Mouse (Mus musculus) hindbrain, embryonic 15.5 days (tissue): Measurements from ENCODE around the gene F10. TPM values are rescaled to one million over a fixed set of nuclear protein-coding genes. Genes with fewer than 3 reads are reported as not detected.

ENCODE experiments used
- ATAC-seq: fragments of 200-750 bp; cut with Nextera tagmentation; 2 replicates; pipeline ENCODE4 v1.8.0; 2017; ENCODE audit warnings: low read depth, moderate number of reproducible peaks, moderate TSS enrichment; ENCODE audit not compliant: low FRiP score
- H3K27ac ChIP-seq: fragments of 300-500 bp; sonication (generic); replicated peaks from 2 replicates; pipeline ENCODE4 v1.5.1; 2015; ENCODE audit warnings: mild to moderate bottlenecking, inconsistent platforms
- H3K27me3 ChIP-seq: fragments of 300-500 bp; sonication (generic); 2 replicates; pipeline ENCODE4 v1.6.1; 2015; ENCODE audit warnings: control low read depth, inconsistent platforms
- H3K36me3 ChIP-seq: fragments of 300-500 bp; sonication (generic); 2 replicates; pipeline ENCODE4 v1.6.1; 2015; ENCODE audit warnings: control low read depth, inconsistent platforms
- H3K4me1 ChIP-seq: fragments of 300-500 bp; sonication (generic); replicated peaks from 2 replicates; pipeline ENCODE4 v1.6.1; 2015; ENCODE audit warnings: control low read depth, inconsistent platforms
- H3K4me2 ChIP-seq: fragments of 300-500 bp; sonication (generic); 2 replicates; pipeline ENCODE4 v1.6.1; 2015; ENCODE audit warnings: moderate library complexity, mild to moderate bottlenecking, inconsistent platforms
- H3K4me3 ChIP-seq: fragments of 300-500 bp; sonication (generic); 2 replicates; pipeline ENCODE4 v1.5.1; 2015; ENCODE audit warnings: mild to moderate bottlenecking, inconsistent platforms
- H3K9ac ChIP-seq: fragments of 300-500 bp; sonication (generic); 2 replicates; pipeline ENCODE4 v1.6.1; 2015; ENCODE audit warnings: inconsistent platforms
- H3K9me3 ChIP-seq: fragments of 300-500 bp; sonication (generic); 2 replicates; pipeline ENCODE4 v1.6.1; 2016; ENCODE audit warnings: control low read depth, inconsistent platforms
- WGBS: fragments of 180-500 bp; shearing (Covaris S2); methylation state at CpG from one replicate; pipeline ENCODE4 v1.1.7; 2015; 5-methylcytosine and 5-hydroxymethylcytosine counted together
- polyA plus RNA-seq: library from polyadenylated mRNA; unstranded; fragments of >200 nt; fragmentation: Nextera tagmentation; extraction: Ambion mirVana; gene quantifications from 2 replicates; pipeline ENCODE4 v1.2.1, GENCODE M21; 2015

The F10 gene
- polyA plus RNA-seq, result 0.17 and 0.31 TPM in 2 replicates

GRCm38 (mm10) chr8:13037015-13037414, at the start of gene F10:
Gene F10 (plus strand): TSS chr8:13037308.
- 79% methylated on average over 7 of the region's 7 CpGs for WGBS
- ATAC-seq, result no peak
- no peaks in the 10 kb centered on the region for H3K36me3 ChIP-seq
- H3K27ac ChIP-seq, result no peak within 1 kb of the TSS
- H3K27me3 ChIP-seq, result no peaks in the 10 kb centered on the region
- H3K4me3 ChIP-seq, result no peak within 1 kb of the TSS
- no peaks in the 10 kb centered on the region for H3K4me1 ChIP-seq
- no peak within 1 kb of the TSS for H3K4me2 ChIP-seq
- no peaks in the 10 kb centered on the region for H3K9me3 ChIP-seq
- H3K9ac ChIP-seq, result no peak within 1 kb of the TSS

- no peaks in the 10 kb centered on the region for H3K9me3 ChIP-seq
- H3K27me3 ChIP-seq, result no peaks in the 10 kb centered on the region
- no peak overlapping the region for H3K4me3 ChIP-seq
- H3K36me3 ChIP-seq, result peaks cover 25% of the 10 kb centered on the region
- H3K4me2 ChIP-seq, result no peak overlapping the region
- no peak overlapping the region for H3K27ac ChIP-seq
- no peaks in the 10 kb centered on the region for H3K4me1 ChIP-seq
- 86% methylated on average over 8 of the region's 8 CpGs for WGBS
- no peak overlapping the region for H3K9ac ChIP-seq
- no peak for ATAC-seq
Observed at GRCm38 (mm10) chr8:12987571-12987970, 49.5 kb upstream of the F10 start.

- Histone ChIP-seq H3K4me2 (no peak overlapping the region), H3K36me3 (peaks cover 27% of the 10 kb centered on the region), H3K9me3 (no peaks in the 10 kb centered on the region), H3K4me3 (no peak overlapping the region), H3K27ac (no peak overlapping the region), H3K9ac (no peak overlapping the region), H3K27me3 (no peaks in the 10 kb centered on the region), H3K4me1 (no peaks in the 10 kb centered on the region)
- WGBS, result 79% methylated on average over 13 of the region's 13 CpGs
- ATAC-seq, result no peak
Observed at GRCm38 (mm10) chr8:12988722-12989430, 48.2 kb upstream of the F10 start.

- H3K27ac ChIP-seq, result no peak overlapping the region
- H3K9ac ChIP-seq, result no peak overlapping the region
- peaks cover 20% of the 10 kb centered on the region for H3K36me3 ChIP-seq
- ATAC-seq, result no peak
- no peaks in the 10 kb centered on the region for H3K9me3 ChIP-seq
- WGBS, result 81% methylated on average over 10 of the region's 10 CpGs
- H3K4me1 ChIP-seq, result no peaks in the 10 kb centered on the region
- no peaks in the 10 kb centered on the region for H3K27me3 ChIP-seq
- H3K4me3 ChIP-seq, result no peak overlapping the region
- no peak overlapping the region for H3K4me2 ChIP-seq
Observed at GRCm38 (mm10) chr8:12991411-12991810, 45.7 kb upstream of the F10 start.

- 85% methylated on average over 5 of the region's 5 CpGs for WGBS
- Histone ChIP-seq H3K9me3 (no peaks in the 10 kb centered on the region), H3K4me1 (no peaks in the 10 kb centered on the region), H3K4me2 (no peak overlapping the region), H3K9ac (no peak overlapping the region), H3K4me3 (no peak overlapping the region), H3K27ac (no peak overlapping the region), H3K36me3 (peaks cover 41% of the 10 kb centered on the region), H3K27me3 (no peaks in the 10 kb centered on the region)
- ATAC-seq, result no peak
Observed at GRCm38 (mm10) chr8:12994468-12994867, 42.6 kb upstream of the F10 start.

- ATAC-seq, result no peak
- H3K9ac ChIP-seq, result no peak overlapping the region
- no peak overlapping the region for H3K27ac ChIP-seq
- no peak overlapping the region for H3K4me2 ChIP-seq
- H3K4me3 ChIP-seq, result no peak overlapping the region
- H3K27me3 ChIP-seq, result no peaks in the 10 kb centered on the region
- H3K4me1 ChIP-seq, result no peaks in the 10 kb centered on the region
- WGBS, result 55% methylated on average over 5 of the region's 5 CpGs
- H3K9me3 ChIP-seq, result no peaks in the 10 kb centered on the region
- peaks cover 44% of the 10 kb centered on the region for H3K36me3 ChIP-seq
Observed at GRCm38 (mm10) chr8:12995481-12995880, 41.6 kb upstream of the F10 start.

- H3K27ac ChIP-seq, result no peak overlapping the region
- 75% methylated on average over 8 of the region's 8 CpGs for WGBS
- no peaks in the 10 kb centered on the region for H3K27me3 ChIP-seq
- no peaks in the 10 kb centered on the region for H3K4me1 ChIP-seq
- H3K9ac ChIP-seq, result no peak overlapping the region
- no peak overlapping the region for H3K4me3 ChIP-seq
- H3K36me3 ChIP-seq, result peaks cover 58% of the 10 kb centered on the region
- no peak for ATAC-seq
- no peaks in the 10 kb centered on the region for H3K9me3 ChIP-seq
- H3K4me2 ChIP-seq, result no peak overlapping the region
Observed at GRCm38 (mm10) chr8:12996831-12997275, 40.3 kb upstream of the F10 start.

GRCm38 (mm10) chr8:12998331-12998730, 38.8 kb upstream of the F10 start:
- Histone ChIP-seq H3K9ac (no peak overlapping the region), H3K4me3 (no peak overlapping the region), H3K4me2 (no peak overlapping the region), H3K4me1 (no peaks in the 10 kb centered on the region), H3K27ac (no peak overlapping the region), H3K36me3 (peaks cover 72% of the 10 kb centered on the region), H3K27me3 (no peaks in the 10 kb centered on the region), H3K9me3 (no peaks in the 10 kb centered on the region)
- no peak for ATAC-seq
- 85% methylated on average over 7 of the region's 8 CpGs for WGBS

- H3K4me3 ChIP-seq, result no peak overlapping the region
- no peaks in the 10 kb centered on the region for H3K9me3 ChIP-seq
- peaks cover 79% of the 10 kb centered on the region for H3K36me3 ChIP-seq
- H3K27ac ChIP-seq, result no peak overlapping the region
- H3K4me2 ChIP-seq, result no peak overlapping the region
- WGBS, result 73% methylated on average over 9 of the region's 9 CpGs
- H3K9ac ChIP-seq, result no peak overlapping the region
- H3K4me1 ChIP-seq, result no peaks in the 10 kb centered on the region
- no peaks in the 10 kb centered on the region for H3K27me3 ChIP-seq
- no peak for ATAC-seq
Observed at GRCm38 (mm10) chr8:12999793-13000192, 37.3 kb upstream of the F10 start.

GRCm38 (mm10) chr8:13007458-13007857, 29.6 kb upstream of the F10 start:
- WGBS, result 81% methylated on average over 4 of the region's 4 CpGs
- Histone ChIP-seq H3K4me2 (no peak overlapping the region), H3K27me3 (no peaks in the 10 kb centered on the region), H3K4me1 (no peaks in the 10 kb centered on the region), H3K9ac (no peak overlapping the region), H3K9me3 (no peaks in the 10 kb centered on the region), H3K36me3 (peaks cover 89% of the 10 kb centered on the region), H3K27ac (no peak overlapping the region), H3K4me3 (no peak overlapping the region)
- no peak for ATAC-seq

- Histone ChIP-seq H3K4me1 (no peaks in the 10 kb centered on the region), H3K27me3 (no peaks in the 10 kb centered on the region), H3K36me3 (peaks cover 87% of the 10 kb centered on the region), H3K4me2 (no peak overlapping the region), H3K9ac (no peak overlapping the region), H3K27ac (no peak overlapping the region), H3K9me3 (no peaks in the 10 kb centered on the region), H3K4me3 (no peak overlapping the region)
- no peak for ATAC-seq
- 67% methylated on average over 4 of the region's 4 CpGs for WGBS
Observed at GRCm38 (mm10) chr8:13010313-13010712, 26.8 kb upstream of the F10 start.

- WGBS, result 70% methylated on average over 4 of the region's 4 CpGs
- Histone ChIP-seq H3K4me1 (no peaks in the 10 kb centered on the region), H3K27ac (no peak overlapping the region), H3K9me3 (no peaks in the 10 kb centered on the region), H3K27me3 (no peaks in the 10 kb centered on the region), H3K4me2 (no peak overlapping the region), H3K4me3 (no peak overlapping the region), H3K36me3 (peaks cover 60% of the 10 kb centered on the region), H3K9ac (no peak overlapping the region)
- ATAC-seq, result no peak
Observed at GRCm38 (mm10) chr8:13019560-13019959, 17.5 kb upstream of the F10 start.

- 97% methylated on average over 8 of the region's 8 CpGs for WGBS
- H3K36me3 ChIP-seq, result peaks cover 40% of the 10 kb centered on the region
- no peak for ATAC-seq
- no peak overlapping the region for H3K4me3 ChIP-seq
- H3K27me3 ChIP-seq, result no peaks in the 10 kb centered on the region
- no peak overlapping the region for H3K4me2 ChIP-seq
- no peaks in the 10 kb centered on the region for H3K4me1 ChIP-seq
- H3K9ac ChIP-seq, result no peak overlapping the region
- no peak overlapping the region for H3K27ac ChIP-seq
- H3K9me3 ChIP-seq, result no peaks in the 10 kb centered on the region
Observed at GRCm38 (mm10) chr8:13021830-13022229, 15.3 kb upstream of the F10 start.
